Mouse (Mus musculus): ENCODE measurements around the gene Asah2. TPM values are rescaled to one million over a fixed set of nuclear protein-coding genes. Genes with fewer than 3 reads are reported as not detected.

The Asah2 gene
- polyA plus RNA-seq, 1 experiment from 2014 or later = 1.2 TPM

Other genes starting within 250 kb of the Asah2 start
- gene A1cf, start 239.4 kb downstream of the Asah2 start, polyA plus RNA-seq (2014; fragmentation: Nextera tagmentation; extraction: Ambion mirVana) = not detected in 2 replicates

Measured in embryonic facial prominence, embryonic 11.5 days (tissue).